Mouse (Mus musculus): ENCODE data around the gene Edn1.

Edn1 gene

DNA sequence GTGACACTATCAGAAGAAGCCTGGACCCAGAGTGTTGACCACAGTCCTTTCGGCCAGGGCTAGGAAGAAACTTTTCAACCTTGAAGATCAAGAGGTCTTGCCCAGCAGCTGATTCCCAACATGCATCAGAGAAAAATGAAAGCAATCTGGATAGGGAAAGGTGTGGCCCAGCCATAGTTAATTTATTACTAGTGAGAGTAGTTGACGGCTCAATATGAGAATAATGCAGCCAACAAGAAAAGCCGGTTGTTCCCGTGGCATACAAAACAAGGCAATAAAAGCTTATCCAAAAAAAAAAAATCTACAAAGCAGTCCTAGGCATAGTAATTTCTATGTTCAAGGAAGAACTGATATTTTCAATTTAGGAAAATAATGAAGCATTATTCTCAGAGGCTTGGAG lies 16.5 kb downstream of the Edn1 start:
- no peak for DNase-seq (ENCODE audit: low spot score)

DNA sequence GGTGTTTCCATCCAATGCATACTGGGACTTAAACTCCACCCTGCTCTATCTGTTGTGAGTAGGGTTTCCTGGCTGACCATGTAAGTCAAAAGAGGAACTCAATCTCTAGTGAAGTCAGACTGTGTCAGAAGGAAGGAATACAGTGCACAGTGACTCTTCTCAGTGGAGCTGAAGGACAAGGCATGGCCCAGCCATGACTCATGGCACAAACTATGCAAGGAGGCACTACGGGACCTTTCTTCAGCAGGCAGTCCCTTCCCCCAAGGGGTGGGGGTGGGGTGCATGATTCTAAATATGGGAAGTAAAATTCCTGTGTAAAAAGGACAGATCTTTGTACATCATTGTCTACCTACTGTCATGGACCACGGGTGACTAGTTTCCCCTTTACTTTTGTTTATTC lies 27.3 kb downstream of the Edn1 start:
- DNase-seq (ENCODE audit: low spot score): no peak

DNA sequence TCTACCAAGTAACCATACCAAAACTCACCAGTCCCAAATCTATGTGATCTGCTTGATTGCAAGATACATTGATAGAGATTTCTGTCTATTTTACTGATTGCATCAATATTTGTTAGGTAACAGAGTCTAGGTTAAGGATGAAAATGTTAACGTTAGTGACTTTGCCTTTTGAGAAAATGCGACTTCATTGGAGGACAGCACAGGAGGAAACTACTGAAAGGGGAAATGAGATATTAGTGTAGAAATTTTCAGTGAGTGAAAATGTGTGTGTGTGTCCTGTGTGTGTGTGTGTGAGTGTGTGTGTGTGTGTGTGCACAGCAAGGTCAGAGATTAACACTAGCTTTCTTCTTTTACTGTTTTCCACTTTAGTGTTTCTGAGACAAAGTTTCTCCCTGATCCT lies 29.8 kb downstream of the Edn1 start:
- DNase-seq (ENCODE audit: low spot score): no peak

DNA sequence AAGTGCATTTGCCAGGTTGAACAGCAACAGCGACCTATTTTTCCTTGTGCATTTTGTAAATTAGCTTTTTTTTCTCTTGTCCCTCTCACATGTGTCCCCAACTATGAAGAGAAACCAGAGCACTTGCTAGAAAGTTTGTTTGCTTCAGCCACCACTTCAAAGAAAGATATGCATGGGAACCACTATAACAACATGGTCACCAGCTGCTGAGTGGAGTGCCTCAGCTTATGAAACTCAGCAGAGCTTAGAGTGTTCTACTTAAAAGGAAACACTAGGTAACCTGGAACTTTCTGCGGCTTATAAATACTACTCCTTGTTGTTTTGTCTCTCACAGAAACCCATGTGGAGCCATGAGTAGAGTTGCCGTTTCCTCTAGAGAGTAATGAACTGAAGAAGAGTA lies 33.7 kb downstream of the Edn1 start:
- DNase-seq (ENCODE audit: low spot score): no peak

DNA sequence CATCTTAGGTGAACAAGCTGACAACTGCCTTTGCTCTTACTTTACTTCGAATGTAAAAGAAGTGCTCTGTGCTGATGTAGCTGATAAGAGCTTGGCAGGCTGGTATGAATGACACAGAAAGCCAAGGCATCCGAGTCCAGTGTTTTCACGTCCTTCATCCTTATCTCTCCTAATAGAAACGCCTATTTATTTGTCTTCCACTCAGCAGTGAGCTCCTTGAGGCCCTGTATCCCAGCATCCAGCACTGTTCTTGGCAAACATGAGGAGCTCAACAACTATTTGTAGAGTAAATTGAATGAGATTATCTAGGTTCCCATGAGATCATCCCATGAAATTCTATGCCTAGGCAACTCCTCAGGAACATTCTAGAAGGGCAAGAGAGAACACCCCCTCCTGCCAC lies 35.1 kb downstream of the Edn1 start:
- DNase-seq (ENCODE audit: low spot score): no peak

DNA sequence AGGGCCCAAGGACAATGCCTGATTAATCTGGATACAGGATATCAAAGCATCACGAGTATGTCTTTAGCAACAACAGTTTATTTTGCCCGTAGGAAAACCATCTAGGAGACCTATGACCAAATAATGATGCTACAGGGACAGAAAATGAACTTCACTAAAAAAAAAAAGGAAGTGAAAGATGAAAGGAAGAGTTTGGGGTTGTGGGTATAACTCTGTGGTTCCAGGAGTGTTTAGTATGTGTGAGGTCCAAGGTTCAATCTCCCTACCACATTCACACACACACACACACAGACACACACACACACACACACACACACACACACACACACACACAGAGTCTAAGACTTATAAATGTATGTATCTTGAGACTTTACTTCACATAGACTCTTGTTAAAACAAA lies 35.8 kb downstream of the Edn1 start:
- DNase-seq (ENCODE audit: low spot score): no peak

DNA sequence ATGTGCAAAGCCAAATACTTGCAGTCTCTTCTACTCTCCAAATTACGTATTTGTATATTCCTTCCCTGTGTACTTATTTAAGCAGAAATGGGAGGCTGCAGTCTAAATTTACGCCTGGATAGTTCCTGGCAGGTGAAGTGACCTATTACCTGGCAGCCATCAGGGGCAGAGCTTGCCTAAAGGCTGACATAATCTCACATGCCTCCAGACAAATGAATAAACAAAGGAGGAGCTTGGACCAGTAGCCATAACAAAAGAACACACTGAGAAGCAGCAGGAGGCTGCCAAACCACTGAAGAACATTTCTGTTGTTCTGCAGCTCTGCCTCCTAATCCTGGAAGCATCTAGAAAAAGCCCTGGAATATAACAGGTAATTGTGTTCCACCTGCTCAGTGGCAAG lies 38.2 kb downstream of the Edn1 start:
- DNase-seq (ENCODE audit: low spot score): no peak

DNA sequence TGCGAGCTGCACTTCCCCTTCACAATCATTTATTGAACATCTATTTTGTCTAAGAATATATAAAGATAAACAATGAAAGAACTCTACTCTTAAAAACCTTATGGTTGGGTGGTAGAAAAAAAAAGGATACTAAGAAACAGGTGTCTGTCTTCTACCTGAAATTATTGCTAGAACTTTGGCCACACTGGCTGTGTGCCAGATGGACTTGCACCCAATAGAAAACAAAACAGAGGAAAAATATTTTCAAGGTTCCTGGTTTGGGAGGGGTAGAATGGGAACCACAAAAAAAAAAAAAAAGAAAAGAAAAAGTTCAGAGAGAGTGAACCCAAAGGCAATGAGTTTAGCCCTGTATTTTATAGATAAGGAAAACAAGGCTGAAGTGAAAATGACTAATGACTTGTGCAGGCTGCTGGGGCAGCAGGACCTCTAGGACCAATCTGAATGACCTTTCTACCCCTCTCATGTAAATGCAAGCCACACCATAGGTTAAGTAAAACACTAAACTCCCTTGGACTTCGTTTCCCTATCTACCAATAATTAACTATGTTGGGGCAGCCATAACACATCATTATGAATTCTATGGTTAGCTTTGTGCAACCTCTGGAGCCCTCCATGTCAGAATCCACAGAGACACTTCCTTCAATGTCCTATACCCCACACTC lies 40.7 kb downstream of the Edn1 start:
- DNase-seq (ENCODE audit: low spot score): no peak

DNA sequence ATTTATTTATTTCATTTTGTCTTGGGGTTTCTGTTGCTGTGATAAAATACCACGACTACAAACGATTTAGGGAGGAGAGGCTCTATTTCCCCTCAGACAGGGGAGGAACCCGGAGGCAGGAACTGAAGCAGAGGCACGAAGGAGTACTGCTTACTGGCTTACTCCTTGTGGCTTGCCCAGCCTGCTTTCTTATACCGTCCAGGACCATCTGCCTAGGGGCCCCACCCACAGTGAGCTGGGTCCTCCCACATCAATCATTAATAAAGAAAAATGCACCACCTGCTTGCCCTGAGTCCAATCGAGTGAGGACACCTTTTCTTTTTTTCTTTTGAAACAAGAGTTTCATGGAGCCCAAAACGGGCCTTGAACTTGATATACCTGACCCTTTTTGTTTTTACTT lies 44.2 kb downstream of the Edn1 start:
- DNase-seq (ENCODE audit: low spot score): no peak

DNA sequence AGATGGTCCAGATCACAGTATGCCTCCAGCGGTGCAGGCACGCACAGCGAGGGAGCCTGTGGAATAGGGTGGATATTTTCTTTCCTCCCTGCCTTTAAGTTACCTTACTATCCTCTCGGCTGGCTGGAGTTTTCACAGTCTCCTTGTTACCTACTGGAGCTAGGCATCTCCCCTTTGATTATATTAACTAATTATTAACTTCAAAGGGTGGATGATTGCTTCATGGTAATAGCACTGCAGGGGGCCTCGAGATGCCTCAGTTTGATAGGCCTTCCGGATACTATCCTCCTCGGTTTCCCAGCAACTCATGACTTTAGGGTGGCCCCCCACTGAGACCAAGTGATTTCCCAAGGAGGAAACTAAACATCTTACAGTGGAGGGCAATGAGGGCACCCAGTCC lies 45.1 kb downstream of the Edn1 start:
- no peak for DNase-seq (ENCODE audit: low spot score)

DNA sequence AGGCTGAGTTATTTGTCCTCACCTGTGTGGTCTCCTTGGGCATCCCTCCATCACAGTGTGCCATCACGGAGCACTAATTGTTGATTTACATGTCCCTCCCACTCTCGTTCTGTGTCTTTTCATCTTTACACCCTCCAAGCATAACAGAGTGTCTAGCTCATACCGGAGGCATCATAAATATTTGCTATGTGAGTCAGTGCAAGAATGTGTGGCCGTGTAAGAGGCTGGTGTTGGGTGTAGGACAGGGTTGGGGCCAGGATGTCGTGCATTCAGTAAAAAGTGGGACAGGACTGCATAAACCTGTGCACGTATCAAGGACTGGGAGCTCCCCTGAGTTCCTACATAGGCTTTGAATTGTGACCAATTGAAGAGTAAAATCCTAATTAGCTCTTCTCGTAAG lies 50.4 kb downstream of the Edn1 start:
- DNase-seq (ENCODE audit: low spot score): no peak

Data from layer of hippocampus, adult 11-12 months (tissue).